Mouse (Mus musculus) limb, embryonic 11.5 days (tissue): ENCODE data around the gene Zfp157. TPM values are rescaled to one million over a fixed set of nuclear protein-coding genes. Genes with fewer than 3 reads are reported as not detected.

Experiments
- polyA plus RNA-seq: library from polyadenylated mRNA; unstranded; fragments of >200 nt; fragmentation: Nextera tagmentation; extraction: Ambion mirVana; gene quantifications from 2 replicates; pipeline ENCODE4 v1.2.1, GENCODE M21; 2014

Gene Zfp157
- polyA plus RNA-seq, 1 experiment from 2014 or later, result 45.4 TPM

Other genes starting within 250 kb of the Zfp157 start
- 7.5 and 8.1 TPM in 2 replicates for gene Mblac1, start 247.2 kb upstream of the Zfp157 start, polyA plus RNA-seq
- 0.07 TPM in 1 of 2 replicates, not detected in the other for gene Nxpe5, start 215.6 kb upstream of the Zfp157 start, polyA plus RNA-seq
- 33.0 and 36.3 TPM in 2 replicates for gene Lamtor4, start 186.0 kb upstream of the Zfp157 start, polyA plus RNA-seq
- 4.8 and 5.2 TPM in 2 replicates for gene BC037034, start 177.4 kb upstream of the Zfp157 start, polyA plus RNA-seq
- gene Gal3st4, start 168.6 kb upstream of the Zfp157 start, polyA plus RNA-seq, result 3.5 and 4.2 TPM in 2 replicates
- gene Gm43720, start 161.5 kb upstream of the Zfp157 start, polyA plus RNA-seq, result 0.03 and 0.24 TPM in 2 replicates
- 14.0 and 15.8 TPM in 2 replicates for gene Gpc2, start 161.5 kb upstream of the Zfp157 start, polyA plus RNA-seq
- 4.6 and 5.5 TPM in 2 replicates for gene Stag3, start 161.2 kb upstream of the Zfp157 start, polyA plus RNA-seq
- gene Pvrig, start 99.5 kb upstream of the Zfp157 start, polyA plus RNA-seq, result 0.13 TPM in 1 of 2 replicates, not detected in the other
- not detected in 2 replicates for gene 1700123K08Rik, start 123.2 kb downstream of the Zfp157 start, polyA plus RNA-seq
- 77.6 and 77.8 TPM in 2 replicates for gene Zfp68, start 178.3 kb downstream of the Zfp157 start, polyA plus RNA-seq
- gene A430033K04Rik, start 181.4 kb downstream of the Zfp157 start, polyA plus RNA-seq, result 14.2 and 16.6 TPM in 2 replicates